Mouse (Mus musculus) kidney, embryonic 14.5 days (tissue): ENCODE measurements at regions not wholly inside any gene's neighbourhood (a gene's known extent, or its start where the extent isn't known, plus 50 kb on each side); places are given as distances from the start of the nearest gene placed in this dataset.
"Not testable (repeated sequence)": the region's sequence is repeated elsewhere in the genome, so short reads cannot be mapped to it uniquely, and the experiment has no call there.

Experiments used
- ATAC-seq: fragments of 200-750 bp; cut with Nextera tagmentation; 2 replicates; pipeline ENCODE4 v1.8.0; 2017; ENCODE audit warnings: moderate number of reproducible peaks, mild to moderate bottlenecking, moderate TSS enrichment, moderate library complexity; ENCODE audit not compliant: low FRiP score, low TSS enrichment
- H3K27ac ChIP-seq: fragments of 300-500 bp; sonication (generic); 2 replicates; pipeline ENCODE4 v1.5.1; 2014; ENCODE audit warnings: low read depth, mild to moderate bottlenecking, low read length, moderate library complexity, mixed read lengths
- H3K27me3 ChIP-seq: fragments of 300-500 bp; sonication (generic); 2 replicates; pipeline ENCODE4 v1.6.1; 2014; ENCODE audit warnings: mild to moderate bottlenecking, low read length; ENCODE audit not compliant: control insufficient read depth, insufficient read depth
- H3K36me3 ChIP-seq: fragments of 300-500 bp; sonication (generic); 2 replicates; pipeline ENCODE4 v1.6.1; 2014; ENCODE audit warnings: low read length, mixed read lengths; ENCODE audit not compliant: control insufficient read depth, insufficient read depth
- H3K4me1 ChIP-seq: fragments of 300-500 bp; sonication (generic); 2 replicates; pipeline ENCODE4 v1.6.1; 2014; ENCODE audit warnings: low read length, mixed read lengths; ENCODE audit not compliant: control insufficient read depth, insufficient read depth
- H3K4me2 ChIP-seq: fragments of 300-500 bp; sonication (generic); replicated peaks from 2 replicates; pipeline ENCODE4 v1.6.1; 2014; ENCODE audit warnings: low read depth, mild to moderate bottlenecking, low read length
- H3K4me3 ChIP-seq: fragments of 300-500 bp; sonication (generic); 2 replicates; pipeline ENCODE4 v1.5.1; 2014; ENCODE audit warnings: mild to moderate bottlenecking, low read length
- H3K9ac ChIP-seq: fragments of 300-500 bp; sonication (generic); 2 replicates; pipeline ENCODE4 v1.6.1; 2014; ENCODE audit warnings: low read depth, mild to moderate bottlenecking, low read length, moderate library complexity
- H3K9me3 ChIP-seq: fragments of 300-500 bp; sonication (generic); 2 replicates; pipeline ENCODE4 v1.6.1; 2016; ENCODE audit warnings: low read length; ENCODE audit not compliant: control insufficient read depth
- WGBS: fragments of 180-500 bp; shearing (Covaris S2); extraction: QIAGEN DNeasy Blood & Tissue Kit; methylation state at CpG from one replicate; pipeline ENCODE4 v1.1.7; 2014; 5-methylcytosine and 5-hydroxymethylcytosine counted together

DNA sequence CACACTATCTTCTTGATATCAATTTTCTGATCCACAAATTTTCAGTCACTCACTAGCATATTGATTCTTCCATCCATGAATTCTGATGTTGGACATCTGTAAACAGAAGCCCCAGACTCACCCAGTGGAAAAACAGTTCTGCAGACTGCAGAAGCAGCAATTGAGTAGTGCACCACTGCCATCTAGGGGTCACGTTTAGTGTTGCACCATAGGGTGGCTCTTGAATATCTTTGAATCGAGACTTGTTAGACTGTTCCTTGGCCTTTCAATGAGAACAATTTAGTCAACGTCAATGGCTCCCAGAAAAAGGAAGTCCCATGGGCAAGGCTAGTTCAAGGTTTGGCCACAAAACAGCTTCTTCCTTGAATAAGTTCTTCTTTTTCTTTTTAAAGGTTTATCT, 828.1 kb downstream of the Gm10330 start:
- WGBS, result 50% methylated on average over 3 of the region's 3 CpGs
- not testable (repeated sequence) for ATAC-seq, H3K9ac ChIP-seq, H3K4me1 ChIP-seq, H3K36me3 ChIP-seq, H3K4me2 ChIP-seq, H3K9me3 ChIP-seq, H3K27me3 ChIP-seq, H3K4me3 ChIP-seq, H3K27ac ChIP-seq

DNA sequence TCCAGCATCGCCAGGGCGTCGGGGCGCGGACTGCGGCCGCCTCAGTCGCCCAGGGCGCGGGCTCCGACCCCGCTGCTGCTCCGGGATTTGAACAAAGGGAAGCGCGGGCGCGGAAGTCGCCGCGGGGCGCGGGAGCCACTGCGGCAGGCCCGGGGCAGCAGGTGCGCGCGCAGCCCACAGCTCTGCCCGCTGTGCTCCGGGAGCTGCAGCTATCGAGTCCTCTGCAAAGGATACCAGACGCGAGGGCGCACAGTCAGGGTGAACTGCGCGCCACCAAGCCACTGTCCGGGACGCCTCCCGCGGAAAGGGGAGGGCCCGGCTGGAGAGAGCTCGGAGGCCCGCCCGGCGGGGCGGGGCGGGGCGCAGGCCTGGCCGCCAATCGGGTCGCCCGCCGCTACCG, 873.9 kb downstream of the Gm10330 start:
- peak overlapping the region; percentile 63 for H3K9ac ChIP-seq
- H3K36me3 ChIP-seq, H3K4me1 ChIP-seq, H3K27ac ChIP-seq, H3K27me3 ChIP-seq, H3K9me3 ChIP-seq: not testable (repeated sequence)
- peak overlapping the region; percentile 50 for H3K4me3 ChIP-seq
- WGBS, result 0% methylated on average over 29 of the region's 53 CpGs
- peak overlapping the region; percentile 47 for H3K4me2 ChIP-seq
- ATAC-seq, result 0 out of 2 replicates have a peak, but pooled peaks have one; percentile 68
